Mouse (Mus musculus): ENCODE measurements around the gene Mpst.

- TF ChIP-seq CTCF (IDR thresholded peaks at IDR 0.05; ENCODE audit: control insufficient read depth, insufficient read depth, insufficient replicate concordance, low read depth, low read length) (no peak), POLR2A (IDR thresholded peaks at IDR 0.05; ENCODE audit: control insufficient read depth, low read depth, low read length) (no peak)
Observed at GRCm38 (mm10) chr15:78374204-78374603, 32.0 kb upstream of the Mpst start.

All from testis, adult 2 months (tissue).